Mouse (Mus musculus): ENCODE results near the gene Lrrc75a. TPM values are rescaled to one million over a fixed set of nuclear protein-coding genes. Genes with fewer than 3 reads are reported as not detected.
A peak's percentile ranks its signal among the peaks of the same experiment; 100 is the strongest.

Lrrc75a gene
- polyA plus RNA-seq, 1 experiment from 2014 or later, result 5.6 TPM

GRCm38 (mm10) chr11:62568300-62568699, 80.0 kb downstream of the Lrrc75a start:
- H3K9ac ChIP-seq (ENCODE audit: low read length), result no peak overlapping the region
- no peak overlapping the region for H3K4me2 ChIP-seq (ENCODE audit: low read depth, low read length)
- no peak for ATAC-seq (ENCODE audit: insufficient read depth, low FRiP score)
- WGBS, result 63% methylated on average over 3 of the region's 3 CpGs
- peaks cover 3% of the 10 kb centered on the region; the same call in 1 of the 2 replicates for H3K4me1 ChIP-seq (ENCODE audit: control insufficient read depth, insufficient read depth, low read length)
- no peaks in the 10 kb centered on the region for H3K9me3 ChIP-seq (replicated peaks; ENCODE audit: control insufficient read depth, low read length)
- H3K4me3 ChIP-seq (replicated peaks; ENCODE audit: low read length), result no peak overlapping the region
- no peak overlapping the region for H3K27ac ChIP-seq (ENCODE audit: low read length)
- H3K27me3 ChIP-seq (ENCODE audit: control insufficient read depth, insufficient read depth, low read length), result no peaks in the 10 kb centered on the region
- H3K36me3 ChIP-seq (ENCODE audit: control insufficient read depth, insufficient read depth, low read length), result no peaks in the 10 kb centered on the region

GRCm38 (mm10) chr11:62566211-62566610, 82.1 kb downstream of the Lrrc75a start:
- no peaks in the 10 kb centered on the region for H3K27me3 ChIP-seq (ENCODE audit: control insufficient read depth, insufficient read depth, low read length)
- no peak overlapping the region for H3K4me3 ChIP-seq (replicated peaks; ENCODE audit: low read length)
- H3K4me2 ChIP-seq (ENCODE audit: low read depth, low read length), result no peak overlapping the region
- no peak overlapping the region for H3K27ac ChIP-seq (ENCODE audit: low read length)
- no peaks in the 10 kb centered on the region for H3K36me3 ChIP-seq (ENCODE audit: control insufficient read depth, insufficient read depth, low read length)
- no peak overlapping the region for H3K9ac ChIP-seq (ENCODE audit: low read length)
- 63% methylated on average over 1 of the region's 1 CpGs for WGBS
- no peak for ATAC-seq (ENCODE audit: insufficient read depth, low FRiP score)
- no peaks in the 10 kb centered on the region for H3K9me3 ChIP-seq (replicated peaks; ENCODE audit: control insufficient read depth, low read length)
- peaks cover 3% of the 10 kb centered on the region; the same call in 1 of the 2 replicates for H3K4me1 ChIP-seq (ENCODE audit: control insufficient read depth, insufficient read depth, low read length)

GRCm38 (mm10) chr11:62565747-62566146, 82.6 kb downstream of the Lrrc75a start:
- no peaks in the 10 kb centered on the region for H3K36me3 ChIP-seq (ENCODE audit: control insufficient read depth, insufficient read depth, low read length)
- peaks cover 3% of the 10 kb centered on the region; the same call in 1 of the 2 replicates for H3K4me1 ChIP-seq (ENCODE audit: control insufficient read depth, insufficient read depth, low read length)
- no peak overlapping the region for H3K4me2 ChIP-seq (ENCODE audit: low read depth, low read length)
- no peak overlapping the region for H3K27ac ChIP-seq (ENCODE audit: low read length)
- no peak overlapping the region for H3K9ac ChIP-seq (ENCODE audit: low read length)
- H3K4me3 ChIP-seq (replicated peaks; ENCODE audit: low read length), result no peak overlapping the region
- 57% methylated on average over 7 of the region's 7 CpGs for WGBS
- no peaks in the 10 kb centered on the region for H3K9me3 ChIP-seq (replicated peaks; ENCODE audit: control insufficient read depth, low read length)
- no peak for ATAC-seq (ENCODE audit: insufficient read depth, low FRiP score)
- H3K27me3 ChIP-seq (ENCODE audit: control insufficient read depth, insufficient read depth, low read length), result no peaks in the 10 kb centered on the region

GRCm38 (mm10) chr11:62563590-62563989, 84.7 kb downstream of the Lrrc75a start:
- Histone ChIP-seq H3K27ac (ENCODE audit: low read length) (no peak overlapping the region), H3K4me1 (ENCODE audit: control insufficient read depth, insufficient read depth, low read length) (peaks cover 3% of the 10 kb centered on the region; the same call in 1 of the 2 replicates), H3K27me3 (ENCODE audit: control insufficient read depth, insufficient read depth, low read length) (no peaks in the 10 kb centered on the region), H3K4me3 (replicated peaks; ENCODE audit: low read length) (no peak overlapping the region), H3K9ac (ENCODE audit: low read length) (no peak overlapping the region), H3K9me3 (replicated peaks; ENCODE audit: control insufficient read depth, low read length) (no peaks in the 10 kb centered on the region), H3K4me2 (ENCODE audit: low read depth, low read length) (no peak overlapping the region), H3K36me3 (ENCODE audit: control insufficient read depth, insufficient read depth, low read length) (no peaks in the 10 kb centered on the region)
- 80% methylated on average over 2 of the region's 2 CpGs for WGBS
- ATAC-seq (ENCODE audit: insufficient read depth, low FRiP score), result no peak

- Histone ChIP-seq H3K4me2 (ENCODE audit: low read depth, low read length) (peak overlapping the region; percentile 64), H3K4me1 (ENCODE audit: control insufficient read depth, insufficient read depth, low read length) (no peaks in the 10 kb centered on the region; the same call in 1 of the 2 replicates), H3K27me3 (ENCODE audit: control insufficient read depth, insufficient read depth, low read length) (no peaks in the 10 kb centered on the region), H3K36me3 (ENCODE audit: control insufficient read depth, insufficient read depth, low read length) (no peaks in the 10 kb centered on the region), H3K4me3 (replicated peaks; ENCODE audit: low read length) (peak overlapping the region; percentile 40), H3K27ac (ENCODE audit: low read length) (no peak overlapping the region), H3K9ac (ENCODE audit: low read length) (peak overlapping the region; percentile 61), H3K9me3 (replicated peaks; ENCODE audit: control insufficient read depth, low read length) (no peaks in the 10 kb centered on the region)
- 29% methylated on average over 43 of the region's 43 CpGs for WGBS
- ATAC-seq (ENCODE audit: insufficient read depth, low FRiP score), result no peak
These were observed 87.8 kb downstream of the Lrrc75a start for GRCm38 (mm10) chr11:62560463-62561016.

- no peak; the same call in 1 of the 2 replicates for ATAC-seq (ENCODE audit: insufficient read depth, low FRiP score)
- Histone ChIP-seq H3K4me3 (replicated peaks; ENCODE audit: low read length) (no peak overlapping the region), H3K9ac (ENCODE audit: low read length) (no peak overlapping the region), H3K27ac (ENCODE audit: low read length) (no peak overlapping the region), H3K9me3 (replicated peaks; ENCODE audit: control insufficient read depth, low read length) (no peaks in the 10 kb centered on the region), H3K4me2 (ENCODE audit: low read depth, low read length) (no peak overlapping the region), H3K27me3 (ENCODE audit: control insufficient read depth, insufficient read depth, low read length) (no peaks in the 10 kb centered on the region), H3K36me3 (ENCODE audit: control insufficient read depth, insufficient read depth, low read length) (peaks cover 12% of the 10 kb centered on the region; the same call in 1 of the 2 replicates), H3K4me1 (ENCODE audit: control insufficient read depth, insufficient read depth, low read length) (peaks cover 11% of the 10 kb centered on the region)
- WGBS, result 49% methylated on average over 6 of the region's 6 CpGs
These were observed 89.2 kb downstream of the Lrrc75a start for GRCm38 (mm10) chr11:62558961-62559646.

GRCm38 (mm10) chr11:62558152-62558551, 90.2 kb downstream of the Lrrc75a start:
- Histone ChIP-seq H3K27ac (ENCODE audit: low read length) (no peak overlapping the region), H3K27me3 (ENCODE audit: control insufficient read depth, insufficient read depth, low read length) (no peaks in the 10 kb centered on the region), H3K9me3 (replicated peaks; ENCODE audit: control insufficient read depth, low read length) (no peaks in the 10 kb centered on the region), H3K9ac (ENCODE audit: low read length) (no peak overlapping the region), H3K4me2 (ENCODE audit: low read depth, low read length) (no peak overlapping the region), H3K36me3 (ENCODE audit: control insufficient read depth, insufficient read depth, low read length) (peaks cover 21% of the 10 kb centered on the region), H3K4me1 (ENCODE audit: control insufficient read depth, insufficient read depth, low read length) (peaks cover 21% of the 10 kb centered on the region), H3K4me3 (replicated peaks; ENCODE audit: low read length) (no peak overlapping the region)
- ATAC-seq (ENCODE audit: insufficient read depth, low FRiP score), result no peak
- WGBS, result 52% methylated on average over 2 of the region's 2 CpGs

GRCm38 (mm10) chr11:62557205-62557604, 91.1 kb downstream of the Lrrc75a start:
- Histone ChIP-seq H3K36me3 (ENCODE audit: control insufficient read depth, insufficient read depth, low read length) (peaks cover 21% of the 10 kb centered on the region), H3K27me3 (ENCODE audit: control insufficient read depth, insufficient read depth, low read length) (no peaks in the 10 kb centered on the region), H3K9me3 (replicated peaks; ENCODE audit: control insufficient read depth, low read length) (no peaks in the 10 kb centered on the region), H3K4me2 (ENCODE audit: low read depth, low read length) (no peak overlapping the region), H3K4me1 (ENCODE audit: control insufficient read depth, insufficient read depth, low read length) (peaks cover 21% of the 10 kb centered on the region), H3K27ac (ENCODE audit: low read length) (no peak overlapping the region), H3K9ac (ENCODE audit: low read length) (no peak overlapping the region), H3K4me3 (replicated peaks; ENCODE audit: low read length) (no peak overlapping the region)
- peak; percentile 41; the same call in 1 of the 2 replicates for ATAC-seq (ENCODE audit: insufficient read depth, low FRiP score)
- WGBS, result 53% methylated on average over 5 of the region's 5 CpGs

- H3K4me3 ChIP-seq (replicated peaks; ENCODE audit: low read length), result no peak overlapping the region
- no peak overlapping the region for H3K4me2 ChIP-seq (ENCODE audit: low read depth, low read length)
- H3K9ac ChIP-seq (ENCODE audit: low read length), result no peak overlapping the region
- H3K27ac ChIP-seq (ENCODE audit: low read length), result no peak overlapping the region; the same call in 1 of the 2 replicates
- H3K4me1 ChIP-seq (ENCODE audit: control insufficient read depth, insufficient read depth, low read length), result peaks cover 21% of the 10 kb centered on the region
- H3K9me3 ChIP-seq (replicated peaks; ENCODE audit: control insufficient read depth, low read length), result no peaks in the 10 kb centered on the region
- H3K27me3 ChIP-seq (ENCODE audit: control insufficient read depth, insufficient read depth, low read length), result no peaks in the 10 kb centered on the region
- H3K36me3 ChIP-seq (ENCODE audit: control insufficient read depth, insufficient read depth, low read length), result peaks cover 21% of the 10 kb centered on the region
- no peak for ATAC-seq (ENCODE audit: insufficient read depth, low FRiP score)
These were observed 92.4 kb downstream of the Lrrc75a start for GRCm38 (mm10) chr11:62555896-62556412.

All from stomach, embryonic 16.5 days (tissue).